Mouse (Mus musculus): Measurements from ENCODE around the gene C1qc. TPM values are rescaled to one million over a fixed set of nuclear protein-coding genes. Genes with fewer than 3 reads are reported as not detected.

Gene C1qc
- polyA plus RNA-seq, 1 experiment from 2014 or later: 16.6 TPM

DNA sequence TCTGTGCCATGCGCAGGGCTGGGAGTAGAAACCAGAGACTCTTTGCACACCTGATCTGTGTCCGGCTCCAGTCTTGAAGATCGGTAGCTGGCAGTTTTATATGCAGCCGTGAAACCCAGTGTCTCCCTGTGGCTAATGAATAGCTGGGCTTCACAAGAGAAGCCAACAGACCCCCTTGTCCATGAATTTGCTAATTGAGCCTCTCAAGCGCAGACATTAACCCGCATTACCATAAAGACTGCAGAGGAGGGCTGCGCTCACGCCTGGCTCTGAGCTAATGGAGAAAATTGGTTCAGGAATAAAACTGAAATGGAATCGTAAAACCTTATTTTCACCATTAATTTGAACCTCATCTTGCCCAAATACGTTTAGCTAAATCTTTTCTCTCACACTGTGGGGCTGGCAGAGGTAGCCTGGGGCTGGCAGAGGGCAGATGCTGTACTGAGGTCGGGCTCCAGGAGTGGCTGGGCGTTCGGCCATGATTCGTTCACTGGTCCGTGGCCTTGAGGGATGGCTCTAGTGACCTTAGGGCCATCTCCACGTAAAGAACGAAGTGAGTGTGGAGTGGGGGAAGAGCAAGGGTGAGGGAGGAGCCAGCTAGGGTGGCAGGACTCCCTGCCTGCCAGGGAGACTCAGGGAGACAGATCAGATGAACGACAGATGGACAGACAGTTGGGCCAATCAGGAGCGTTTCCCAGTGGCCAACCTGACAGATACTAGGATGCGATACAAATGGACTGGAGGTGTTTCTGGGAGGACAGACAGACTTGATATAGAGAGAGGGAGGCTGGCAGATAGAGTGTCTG, 23.7 kb upstream of the C1qc start:
- H3K27me3 ChIP-seq: peaks cover 15% of the 10 kb centered on the region
- H3K4me2 ChIP-seq (replicated peaks): no peak overlapping the region
- H3K36me3 ChIP-seq: no peaks in the 10 kb centered on the region
- peaks cover 1% of the 10 kb centered on the region; the same call in 1 of the 2 replicates for H3K4me1 ChIP-seq
- WGBS: 74% methylated on average over 20 of the region's 20 CpGs
- no peak overlapping the region for H3K27ac ChIP-seq
- no peaks in the 10 kb centered on the region for H3K9me3 ChIP-seq
- no peak overlapping the region for H3K9ac ChIP-seq
- ATAC-seq (ENCODE audit: insufficient number of reproducible peaks, insufficient read depth, low FRiP score, low TSS enrichment): no peak
- H3K4me3 ChIP-seq: no peak overlapping the region

DNA sequence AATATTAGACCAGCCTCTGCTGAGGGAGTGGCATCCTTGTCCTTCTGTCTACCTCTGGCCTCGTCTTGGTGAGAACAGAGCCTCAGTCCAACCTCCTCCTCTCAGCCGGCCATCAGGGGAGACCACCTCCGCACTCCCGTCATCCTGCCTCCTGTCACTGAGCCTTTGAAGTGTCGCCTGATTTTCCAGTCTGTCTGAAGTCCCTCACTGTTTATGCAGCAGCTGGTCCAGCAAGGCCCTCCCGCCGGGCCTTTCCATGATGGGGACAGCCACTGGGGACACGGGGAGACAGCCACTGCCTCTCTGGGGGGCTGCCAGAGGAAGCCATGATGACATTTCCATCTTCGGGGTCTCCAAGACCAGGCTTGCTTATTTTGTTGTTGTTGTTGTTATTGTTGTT, 20.0 kb upstream of the C1qc start:
- Histone ChIP-seq H3K4me2 (replicated peaks) (no peak overlapping the region), H3K9ac (no peak overlapping the region), H3K27me3 (peaks cover 34% of the 10 kb centered on the region), H3K9me3 (no peaks in the 10 kb centered on the region), H3K4me3 (no peak overlapping the region), H3K27ac (no peak overlapping the region), H3K4me1 (peaks cover 7% of the 10 kb centered on the region; the same call in 1 of the 2 replicates), H3K36me3 (no peaks in the 10 kb centered on the region)
- WGBS: 12% methylated on average over 9 of the region's 9 CpGs
- ATAC-seq (ENCODE audit: insufficient number of reproducible peaks, insufficient read depth, low FRiP score, low TSS enrichment): no peak

- Histone ChIP-seq H3K9ac (no peak overlapping the region), H3K4me3 (no peak overlapping the region), H3K36me3 (no peaks in the 10 kb centered on the region), H3K4me2 (replicated peaks) (no peak overlapping the region), H3K27me3 (peaks cover 38% of the 10 kb centered on the region), H3K4me1 (peaks cover 7% of the 10 kb centered on the region; the same call in 1 of the 2 replicates), H3K27ac (no peak overlapping the region), H3K9me3 (no peaks in the 10 kb centered on the region)
- no peak for ATAC-seq (ENCODE audit: insufficient number of reproducible peaks, insufficient read depth, low FRiP score, low TSS enrichment)
- WGBS: 44% methylated on average over 9 of the region's 9 CpGs
Measured at GRCm38 (mm10) chr4:136911804-136912203, 18.9 kb upstream of the C1qc start.

DNA sequence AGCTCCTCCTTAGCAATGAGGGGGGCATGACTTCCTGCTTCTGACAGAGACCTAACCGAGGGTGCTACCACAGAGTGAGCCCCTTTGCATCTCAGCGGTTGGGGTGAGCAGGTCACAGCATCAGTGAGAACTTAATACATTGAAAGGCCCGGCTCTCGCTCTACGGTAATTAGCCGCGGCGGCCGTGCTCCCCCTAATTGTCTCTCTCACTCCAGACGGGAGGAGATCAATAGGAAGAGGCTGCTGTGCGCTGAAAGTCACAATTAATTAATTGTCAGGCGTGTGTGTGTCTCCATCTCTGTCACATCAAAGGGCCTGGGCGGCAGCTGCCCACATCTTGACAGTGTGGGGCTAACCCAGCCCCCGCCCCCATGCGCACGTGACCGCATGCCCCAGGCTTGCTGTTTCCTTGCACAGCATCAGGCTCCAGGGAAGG, 18.4 kb upstream of the C1qc start:
- Histone ChIP-seq H3K9ac (no peak overlapping the region), H3K4me2 (replicated peaks) (peak overlapping the region; percentile 21; the same call in 1 of the 2 replicates), H3K27me3 (peaks cover 44% of the 10 kb centered on the region), H3K9me3 (no peaks in the 10 kb centered on the region), H3K4me1 (peaks cover 7% of the 10 kb centered on the region; the same call in 1 of the 2 replicates), H3K27ac (no peak overlapping the region), H3K4me3 (no peak overlapping the region), H3K36me3 (no peaks in the 10 kb centered on the region)
- 3% methylated on average over 17 of the region's 17 CpGs for WGBS
- ATAC-seq (ENCODE audit: insufficient number of reproducible peaks, insufficient read depth, low FRiP score, low TSS enrichment): no peak

- H3K36me3 ChIP-seq: no peaks in the 10 kb centered on the region
- ATAC-seq (ENCODE audit: insufficient number of reproducible peaks, insufficient read depth, low FRiP score, low TSS enrichment): no peak
- peaks cover 7% of the 10 kb centered on the region; the same call in 1 of the 2 replicates for H3K4me1 ChIP-seq
- no peaks in the 10 kb centered on the region for H3K9me3 ChIP-seq
- H3K9ac ChIP-seq: no peak overlapping the region
- H3K27ac ChIP-seq: no peak overlapping the region
- no peak overlapping the region for H3K4me3 ChIP-seq
- peaks cover 70% of the 10 kb centered on the region for H3K27me3 ChIP-seq
- no peak overlapping the region for H3K4me2 ChIP-seq (replicated peaks)
Measured at GRCm38 (mm10) chr4:136907809-136908208, 14.9 kb upstream of the C1qc start.

DNA sequence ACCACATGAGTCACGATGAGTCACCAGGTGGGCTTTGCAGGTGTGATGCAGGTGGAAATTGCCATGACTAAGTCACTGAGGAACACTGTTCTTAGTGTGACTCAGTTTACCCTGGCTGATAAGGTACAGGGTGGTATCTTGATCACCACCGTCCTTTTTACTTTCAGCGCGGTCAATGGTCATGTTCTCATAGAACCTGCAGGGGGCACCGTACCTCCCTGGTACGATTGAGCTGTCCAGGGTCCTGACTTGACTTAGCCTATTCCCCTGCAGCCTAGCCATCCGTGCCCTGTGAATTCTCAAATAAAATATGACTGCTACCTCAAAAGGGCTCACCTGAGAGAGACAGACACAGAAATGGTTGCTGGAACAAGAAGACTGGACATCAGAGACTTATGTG, 14.2 kb upstream of the C1qc start:
- H3K27ac ChIP-seq: no peak overlapping the region
- peaks cover 7% of the 10 kb centered on the region; the same call in 1 of the 2 replicates for H3K4me1 ChIP-seq
- H3K9me3 ChIP-seq: no peaks in the 10 kb centered on the region
- H3K4me3 ChIP-seq: no peak overlapping the region
- peaks cover 67% of the 10 kb centered on the region for H3K27me3 ChIP-seq
- H3K4me2 ChIP-seq (replicated peaks): no peak overlapping the region
- no peak for ATAC-seq (ENCODE audit: insufficient number of reproducible peaks, insufficient read depth, low FRiP score, low TSS enrichment)
- WGBS: 11% methylated on average over 7 of the region's 7 CpGs
- H3K9ac ChIP-seq: no peak overlapping the region
- no peaks in the 10 kb centered on the region for H3K36me3 ChIP-seq

DNA sequence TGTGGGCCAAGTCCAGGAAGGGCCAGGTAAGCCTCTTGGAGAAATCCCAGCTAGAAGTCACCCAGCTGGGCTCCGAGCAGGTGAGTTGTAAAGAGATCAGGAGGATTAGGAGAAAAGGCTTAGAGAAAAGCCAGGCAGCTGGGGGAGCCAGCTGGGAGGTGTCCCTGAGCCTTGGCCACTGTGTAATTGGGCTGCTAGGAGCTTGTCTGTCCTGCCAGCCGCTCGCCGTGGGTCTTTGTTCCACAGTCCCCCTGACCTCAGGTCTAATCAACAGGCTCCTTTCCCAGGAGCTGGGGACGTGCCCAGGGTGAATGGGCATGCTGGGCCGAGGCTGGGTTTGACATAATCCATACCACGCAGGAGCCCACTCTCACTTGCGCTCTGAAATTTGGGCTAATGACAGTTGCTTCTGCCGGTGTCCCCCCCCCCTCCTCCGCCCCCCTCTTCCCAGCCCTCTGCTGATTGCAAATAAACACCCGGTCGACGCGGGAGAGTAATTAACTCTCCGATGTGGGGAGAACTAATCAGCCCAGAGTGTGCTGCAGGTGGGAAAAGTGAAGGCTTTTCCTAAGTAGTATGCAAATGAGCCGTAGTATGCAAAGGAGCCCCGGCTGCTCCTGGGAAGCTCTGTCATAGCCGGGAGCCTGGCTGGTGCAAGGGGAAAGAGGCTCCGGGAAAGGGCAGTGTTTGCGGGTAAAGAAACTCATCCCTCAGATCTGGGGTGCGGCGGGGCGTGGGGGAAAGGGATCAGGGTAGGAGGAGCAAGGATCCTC, 12.1 kb upstream of the C1qc start:
- no peak for ATAC-seq (ENCODE audit: insufficient number of reproducible peaks, insufficient read depth, low FRiP score, low TSS enrichment)
- 2% methylated on average over 23 of the region's 23 CpGs for WGBS
- no peaks in the 10 kb centered on the region for H3K36me3 ChIP-seq
- no peak overlapping the region for H3K4me3 ChIP-seq
- H3K9me3 ChIP-seq: no peaks in the 10 kb centered on the region
- no peak overlapping the region for H3K27ac ChIP-seq
- peaks cover 48% of the 10 kb centered on the region for H3K27me3 ChIP-seq
- H3K4me2 ChIP-seq (replicated peaks): no peak overlapping the region
- H3K9ac ChIP-seq: no peak overlapping the region
- H3K4me1 ChIP-seq: no peaks in the 10 kb centered on the region

DNA sequence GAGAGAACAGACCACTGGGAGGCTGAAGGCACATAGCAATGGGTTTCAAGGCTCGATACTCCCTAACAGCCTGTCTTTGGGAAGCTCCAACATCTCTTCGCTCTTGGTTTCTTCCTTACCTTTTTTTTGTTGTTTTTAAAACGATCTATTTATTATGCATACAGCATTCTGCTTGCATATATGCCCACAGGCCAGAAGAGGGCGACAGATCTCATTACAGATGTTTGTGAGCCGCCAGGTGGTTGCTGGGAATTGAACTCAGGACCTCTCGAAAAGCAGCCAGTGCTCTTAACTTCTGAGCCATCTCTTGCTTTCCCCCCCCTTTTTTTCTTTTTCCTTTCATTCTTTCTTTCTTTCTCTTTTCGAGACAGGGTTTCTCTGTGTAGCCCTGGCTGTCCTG, 6.3 kb upstream of the C1qc start:
- Histone ChIP-seq H3K27ac (no peak overlapping the region), H3K4me1 (peaks cover 6% of the 10 kb centered on the region; the same call in 1 of the 2 replicates), H3K27me3 (peaks cover 52% of the 10 kb centered on the region), H3K9ac (no peak overlapping the region), H3K9me3 (no peaks in the 10 kb centered on the region), H3K36me3 (no peaks in the 10 kb centered on the region), H3K4me3 (no peak overlapping the region), H3K4me2 (replicated peaks) (no peak overlapping the region)
- 60% methylated on average over 7 of the region's 7 CpGs for WGBS
- ATAC-seq (ENCODE audit: insufficient number of reproducible peaks, insufficient read depth, low FRiP score, low TSS enrichment): no peak

DNA sequence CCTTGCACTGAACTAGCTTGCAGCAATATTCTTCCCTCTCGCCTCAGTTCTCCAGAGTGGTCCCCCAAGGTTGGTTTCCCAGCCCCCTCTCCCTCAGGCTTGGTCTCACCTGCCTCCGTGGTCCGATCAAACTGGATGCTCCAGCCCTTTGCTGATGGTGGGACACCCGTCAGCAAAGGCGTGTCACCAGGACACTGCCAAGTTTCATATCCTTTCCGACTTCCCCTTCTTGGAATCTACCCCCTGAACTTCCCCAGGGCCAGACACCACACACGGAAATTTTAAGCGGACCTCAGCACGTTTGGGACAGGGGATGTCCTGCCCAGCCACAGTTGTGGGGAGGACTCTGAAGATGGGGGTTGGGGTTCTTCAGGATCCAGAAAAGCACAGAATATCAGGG, 5.8 kb upstream of the C1qc start, which contains the start of gene C1qa:
TSS of gene C1qa (minus strand) at position 167 of the 400 bp plus-strand sequence.
- no peak for ATAC-seq (ENCODE audit: insufficient number of reproducible peaks, insufficient read depth, low FRiP score, low TSS enrichment)
- no peak within 1 kb of the TSS for H3K4me3 ChIP-seq
- H3K4me1 ChIP-seq: peaks cover 6% of the 10 kb centered on the region; the same call in 1 of the 2 replicates
- peaks cover 51% of the 10 kb centered on the region for H3K27me3 ChIP-seq
- H3K4me2 ChIP-seq (replicated peaks): no peak within 1 kb of the TSS
- H3K9ac ChIP-seq: no peak within 1 kb of the TSS
- WGBS: 77% methylated on average over 9 of the region's 9 CpGs
- H3K9me3 ChIP-seq: no peaks in the 10 kb centered on the region
- H3K36me3 ChIP-seq: no peaks in the 10 kb centered on the region
- H3K27ac ChIP-seq: no peak within 1 kb of the TSS

GRCm38 (mm10) chr4:136898084-136898598, 5.3 kb upstream of the C1qc start:
- H3K27me3 ChIP-seq: peaks cover 48% of the 10 kb centered on the region

DNA sequence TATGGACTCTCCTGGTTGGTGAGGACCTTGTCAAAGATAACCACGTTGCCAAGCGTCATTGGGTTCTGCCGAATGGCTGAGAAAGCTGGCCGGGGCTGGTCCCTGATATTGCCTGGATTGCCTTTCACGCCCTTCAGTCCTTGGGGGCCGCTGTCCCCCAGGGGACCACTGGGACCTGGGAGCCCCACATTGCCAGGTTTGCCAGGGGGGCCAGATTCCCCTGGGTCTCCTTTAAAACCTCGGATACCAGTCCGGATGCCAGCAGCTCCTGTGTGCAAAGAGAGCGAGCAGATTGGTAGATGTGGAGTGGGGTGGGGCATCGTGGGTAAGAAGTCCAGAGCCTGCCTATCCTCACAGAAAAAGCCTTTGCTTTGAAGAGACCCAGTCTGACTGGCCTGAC, 3.6 kb upstream of the C1qc start:
- Histone ChIP-seq H3K4me1 (peaks cover 6% of the 10 kb centered on the region; the same call in 1 of the 2 replicates), H3K4me2 (replicated peaks) (0 out of 2 replicates have a peak overlapping the region, but pooled peaks have one; percentile 21), H3K36me3 (no peaks in the 10 kb centered on the region), H3K27me3 (peaks cover 57% of the 10 kb centered on the region), H3K9me3 (no peaks in the 10 kb centered on the region), H3K27ac (no peak overlapping the region), H3K4me3 (no peak overlapping the region), H3K9ac (no peak overlapping the region)
- 41% methylated on average over 10 of the region's 10 CpGs for WGBS
- no peak for ATAC-seq (ENCODE audit: insufficient number of reproducible peaks, insufficient read depth, low FRiP score, low TSS enrichment)

More at GRCm38 (mm10) chr4:136898084-136898598, 5.3 kb upstream of the C1qc start:
- Histone ChIP-seq H3K36me3 (no peaks in the 10 kb centered on the region), H3K4me1 (peaks cover 6% of the 10 kb centered on the region; the same call in 1 of the 2 replicates), H3K9ac (no peak overlapping the region), H3K27ac (no peak overlapping the region), H3K4me2 (replicated peaks) (no peak overlapping the region), H3K9me3 (no peaks in the 10 kb centered on the region), H3K4me3 (no peak overlapping the region)
- ATAC-seq (ENCODE audit: insufficient number of reproducible peaks, insufficient read depth, low FRiP score, low TSS enrichment): no peak
- WGBS: 64% methylated on average over 9 of the region's 9 CpGs

Data from embryonic facial prominence, embryonic 12.5 days (tissue).